Mouse (Mus musculus) bone marrow macrophage, adult 2 months (primary cell): ENCODE results near the gene Mgea5.

ENCODE experiments used
- CTCF ChIP-seq: IDR thresholded peaks from 2 replicates; pipeline ENCODE4 v1.5.1; 2012; ENCODE audit warnings: low read depth, mild to moderate bottlenecking, low read length, moderate library complexity
- POLR2A ChIP-seq: IDR thresholded peaks from 2 replicates; pipeline ENCODE4 v1.6.1; 2012; ENCODE audit warnings: mild to moderate bottlenecking, low read depth, low read length, borderline replicate concordance

DNA sequence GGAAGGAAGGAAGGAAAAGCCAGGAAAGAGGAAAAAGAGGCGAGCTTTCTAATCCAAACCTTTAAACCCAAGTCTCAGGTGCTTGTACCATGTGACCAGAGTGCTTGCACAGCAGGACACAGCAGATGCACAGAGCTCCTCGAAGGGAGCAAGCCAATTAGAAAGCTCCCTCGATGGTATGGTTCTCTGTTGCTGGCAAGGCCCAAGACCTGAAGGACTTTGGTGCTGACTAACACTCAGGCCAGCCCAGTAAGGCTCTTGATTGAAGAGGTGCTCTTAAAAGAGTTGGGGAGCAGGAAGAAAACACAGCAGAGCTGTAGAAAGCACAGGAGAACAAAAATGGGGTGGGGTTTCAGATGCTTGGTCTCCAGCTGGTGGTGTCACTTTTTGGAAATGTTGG lies 74.9 kb downstream of the Mgea5 start:
- TF ChIP-seq POLR2A (no peak), CTCF (no peak)
